Mouse (Mus musculus) liver, adult 2 months (tissue): ENCODE results near the gene Stat1.

Experiments
- CTCF ChIP-seq: fragments of 200-500 bp; IDR thresholded peaks from 2 replicates; pipeline ENCODE4 v1.5.1; 2011; ENCODE audit warnings: low read depth, low read length, control low read depth
- POLR2A ChIP-seq: fragments of 200-500 bp; IDR thresholded peaks from 2 replicates; pipeline ENCODE4 v1.6.1; 2011; ENCODE audit warnings: low read length, control low read depth; ENCODE audit not compliant: insufficient read depth; ENCODE audit errors: extremely low read depth

DNA sequence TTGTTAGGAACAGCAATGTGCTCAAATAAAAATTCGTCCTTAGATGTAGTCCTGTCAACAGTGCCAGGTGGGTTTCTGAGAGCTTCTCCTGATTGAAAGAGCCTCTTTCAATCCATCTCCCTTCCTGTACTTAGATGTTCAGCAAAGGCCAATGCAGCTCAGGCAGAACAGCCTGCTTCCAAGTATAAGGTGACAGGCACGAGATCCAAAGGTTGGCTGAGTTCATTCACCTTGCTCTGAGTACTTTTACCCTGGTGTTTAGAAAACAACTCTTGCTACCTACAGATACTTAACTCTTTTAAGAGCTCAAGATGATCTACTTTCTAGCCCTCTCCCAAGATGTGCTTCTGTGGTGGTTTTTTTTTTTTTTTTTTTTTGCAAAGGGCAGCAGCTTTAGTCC is 57.8 kb downstream of the Stat1 start:
- TF ChIP-seq POLR2A: no peak
- TF ChIP-seq CTCF: no peak
